Mouse (Mus musculus) 416B (cell line): ENCODE data around the gene Ppp3r1.

Source experiments
- DNase-seq: peaks from one replicate; pipeline ENCODE4 v3.0.0; 2011; ENCODE audit warnings: low read depth

Gene Ppp3r1

DNA sequence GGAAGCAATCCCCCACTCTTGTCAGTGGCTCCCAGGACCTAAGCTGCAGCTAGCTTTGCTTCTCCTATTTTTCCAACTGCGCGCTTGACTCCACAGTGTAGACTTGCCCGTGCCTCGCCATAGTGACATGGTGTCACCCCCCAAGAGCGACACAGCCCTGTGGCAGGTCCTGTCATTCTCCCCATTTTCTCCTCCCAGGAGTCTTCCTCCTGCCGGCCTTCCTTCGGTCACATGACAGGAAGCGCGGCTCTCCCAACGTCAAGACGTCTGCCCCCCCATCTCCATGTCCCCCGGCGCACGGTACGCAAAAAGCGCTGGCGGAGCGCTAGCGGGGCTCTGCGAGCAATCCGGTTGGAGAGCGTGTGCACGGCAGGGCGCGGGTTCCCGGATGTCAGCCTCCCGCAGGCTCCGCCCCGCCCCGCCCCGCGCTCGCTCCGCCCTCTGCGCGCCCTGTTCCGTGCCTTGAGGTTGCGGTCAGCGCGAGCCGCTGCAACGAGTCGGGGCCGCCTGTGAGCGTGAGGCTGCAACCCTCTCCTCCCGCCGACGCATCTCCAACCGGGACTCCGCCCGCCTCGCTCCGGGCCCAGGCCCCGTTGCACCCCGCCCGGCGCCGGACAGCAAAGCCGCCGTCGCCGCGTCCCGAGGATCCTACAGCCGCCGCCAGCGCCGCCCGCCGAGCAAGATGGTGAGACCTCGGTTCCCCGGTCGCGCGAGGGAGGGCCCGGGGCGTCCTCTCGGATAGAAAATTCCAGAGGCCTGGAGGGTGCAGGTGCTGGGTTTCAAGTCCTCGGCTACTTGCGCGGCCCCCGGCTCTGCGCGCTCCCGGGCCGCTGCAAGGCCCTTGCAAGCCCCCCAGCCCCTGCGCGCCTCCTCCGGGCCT, at the start of gene Ppp3r1:
TSS of gene Ppp3r1 (plus strand) at position 406 of the 880 bp plus-strand sequence.
- DNase-seq = peak; percentile 96

DNA sequence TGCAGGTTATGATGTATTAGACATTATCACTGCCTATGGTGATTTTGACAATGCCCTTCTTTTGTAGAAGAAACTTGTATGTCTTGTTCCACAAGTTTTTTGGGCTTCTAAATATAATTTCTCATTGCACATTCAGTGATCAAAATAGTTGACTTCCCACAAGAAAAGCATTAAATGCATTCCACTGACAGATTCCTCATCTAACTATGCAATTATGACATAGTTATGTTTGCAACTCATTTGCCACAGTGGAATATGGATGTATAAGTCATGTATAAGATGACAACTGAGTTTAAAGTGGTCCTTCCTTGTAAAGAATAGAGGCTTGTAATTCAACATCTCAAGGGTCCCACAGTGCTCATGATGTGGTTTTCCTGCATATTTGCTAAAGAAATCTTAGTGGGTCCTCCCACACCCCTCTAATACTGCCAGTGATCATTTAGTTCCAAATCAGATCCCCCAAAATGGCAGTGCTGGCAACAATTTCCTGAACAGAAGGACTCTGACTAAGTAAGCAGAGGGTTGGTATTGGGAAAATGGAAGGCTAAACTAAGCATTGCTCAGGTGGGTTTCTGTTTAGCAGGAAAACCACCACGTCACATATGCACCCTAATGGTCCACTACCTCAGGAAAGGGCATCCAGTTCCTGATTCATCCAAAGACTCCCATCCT, 46.5 kb upstream of the Ppp3r1 start:
- no peak for DNase-seq

DNA sequence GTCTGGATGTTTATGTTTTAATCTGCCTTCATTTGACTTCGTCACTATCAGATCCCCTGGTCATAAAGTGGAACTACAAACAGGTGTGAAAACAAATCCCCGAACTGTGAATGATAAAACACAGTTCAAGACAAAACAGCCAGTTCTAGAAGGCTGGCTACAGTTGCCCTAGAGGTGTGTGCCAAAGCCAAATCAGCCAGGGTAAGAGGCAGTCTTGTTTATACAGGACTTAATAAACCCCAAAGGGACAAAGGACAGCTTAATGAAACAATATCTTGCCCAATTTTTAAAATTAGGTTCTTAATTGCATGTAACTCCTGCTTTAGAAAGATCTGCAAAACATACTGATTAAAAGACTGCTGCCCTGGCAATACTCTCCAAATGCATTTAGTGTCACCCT, 32.6 kb upstream of the Ppp3r1 start:
- DNase-seq = no peak

DNA sequence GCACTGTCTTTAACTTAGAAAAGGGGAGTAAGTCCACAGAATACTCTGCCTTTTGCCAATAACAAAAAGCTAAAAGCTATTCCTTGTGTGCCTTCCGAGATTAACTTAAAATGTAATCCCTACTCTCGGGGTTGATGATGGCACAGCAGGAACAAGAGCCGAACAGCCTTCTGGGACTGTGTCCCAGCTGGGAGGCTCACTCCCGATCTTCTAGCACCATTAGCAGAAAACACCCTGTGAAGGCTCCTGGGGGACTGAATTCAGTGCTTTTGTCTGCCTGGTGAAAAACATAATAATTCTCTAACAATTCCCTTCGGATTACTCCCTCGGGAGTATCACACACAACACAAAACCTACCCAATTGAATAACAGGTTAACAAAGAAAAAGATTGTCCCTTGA, 23.4 kb upstream of the Ppp3r1 start:
- no peak for DNase-seq

DNA sequence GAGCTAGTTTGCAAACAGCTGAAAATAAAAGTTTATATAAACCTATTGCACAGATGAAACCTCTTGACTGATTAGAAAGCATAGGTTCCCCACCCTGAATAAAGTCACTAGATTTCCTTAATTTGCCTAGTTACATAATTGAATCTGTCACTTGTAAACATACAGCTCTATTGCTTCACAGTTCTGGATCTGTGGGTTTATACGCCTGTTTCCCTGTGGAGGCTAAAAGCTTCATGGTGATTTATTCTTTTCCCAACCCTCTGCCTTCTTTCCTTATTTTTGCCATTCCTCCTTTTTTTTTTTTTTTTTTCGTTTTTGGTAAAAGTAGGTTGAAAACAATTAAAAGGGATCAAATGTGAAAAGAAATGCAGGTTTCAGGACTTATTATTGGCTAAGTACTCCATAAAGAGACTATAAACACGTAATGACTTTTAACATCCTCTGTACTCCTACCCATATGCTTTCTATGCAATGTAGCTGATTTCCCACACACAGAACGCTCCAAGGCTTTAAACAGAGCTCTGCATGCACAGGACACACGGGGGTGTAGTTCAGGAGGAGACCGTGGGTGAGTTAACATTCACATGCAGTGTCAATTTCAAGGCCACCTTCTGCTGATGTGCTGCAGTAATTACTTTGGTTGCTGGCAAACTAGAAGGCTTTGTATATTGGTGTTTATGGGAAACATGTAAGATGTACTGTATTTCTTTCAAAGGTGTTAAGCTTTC, 20.6 kb upstream of the Ppp3r1 start:
- no peak for DNase-seq

DNA sequence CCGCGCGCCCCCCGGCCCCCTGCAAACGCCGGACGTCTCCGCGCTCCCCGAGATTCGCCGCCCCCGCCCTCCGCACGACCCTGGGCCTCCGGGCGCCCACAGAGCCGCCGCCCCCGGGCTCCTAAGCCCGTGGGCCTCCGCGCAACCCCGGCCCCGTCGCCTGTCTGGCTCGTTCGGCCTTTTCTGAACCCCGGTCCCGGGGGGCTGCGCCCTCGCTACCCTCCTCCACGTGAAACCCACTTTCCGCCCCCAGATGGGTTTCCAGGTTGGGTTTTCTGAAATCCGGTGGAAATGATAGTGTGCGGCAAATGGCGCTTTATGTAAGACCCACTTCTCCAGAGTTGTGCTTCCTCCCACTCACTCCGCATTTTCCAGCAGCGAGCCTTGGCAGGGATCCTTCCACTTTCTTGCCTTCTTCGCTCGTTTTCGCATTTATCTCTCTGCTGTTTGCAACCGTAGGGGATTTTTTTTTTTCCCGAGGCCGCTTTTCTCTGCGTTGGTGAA, 727 bp downstream of the Ppp3r1 start:
- peak; percentile 53 for DNase-seq

DNA sequence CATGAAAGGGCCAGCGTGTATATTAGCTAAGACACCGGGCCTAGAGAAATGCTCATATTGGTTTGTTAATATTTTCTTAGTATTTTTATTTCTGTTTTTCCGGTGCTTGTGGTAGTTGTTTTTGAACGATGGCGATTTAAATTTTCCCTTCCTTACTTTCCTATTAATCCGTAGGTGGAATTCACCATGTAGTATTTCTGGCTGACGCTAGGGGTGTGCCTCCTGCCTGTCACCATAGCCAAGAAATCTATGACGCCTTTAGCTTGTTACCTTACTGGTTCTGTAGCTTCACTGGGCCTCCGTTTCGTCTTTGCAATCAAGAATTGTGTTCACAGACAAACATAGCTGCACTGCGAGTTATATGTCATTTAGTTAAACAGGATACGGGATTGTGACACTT, 1.2 kb downstream of the Ppp3r1 start:
- DNase-seq = peak; percentile 88

DNA sequence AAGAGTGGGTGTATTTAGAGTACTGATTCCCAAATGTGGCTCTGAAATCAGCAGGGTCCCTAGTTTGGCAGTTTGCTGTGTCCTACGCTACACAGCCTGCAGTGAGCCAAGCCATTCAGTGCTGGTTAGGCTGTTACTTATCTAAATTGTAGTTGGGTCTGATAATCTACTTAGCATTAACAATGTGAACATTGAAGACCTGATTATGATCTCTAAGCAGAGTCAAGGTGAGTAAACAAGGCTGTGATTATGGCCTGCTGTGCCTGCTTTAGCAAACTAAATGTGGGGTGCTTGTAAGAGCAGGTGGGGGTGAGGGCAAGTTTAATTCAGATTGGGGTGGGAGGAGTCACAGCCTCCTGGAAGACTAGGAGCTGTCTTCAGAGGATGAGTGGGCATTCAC, 4.9 kb downstream of the Ppp3r1 start:
- DNase-seq = no peak

DNA sequence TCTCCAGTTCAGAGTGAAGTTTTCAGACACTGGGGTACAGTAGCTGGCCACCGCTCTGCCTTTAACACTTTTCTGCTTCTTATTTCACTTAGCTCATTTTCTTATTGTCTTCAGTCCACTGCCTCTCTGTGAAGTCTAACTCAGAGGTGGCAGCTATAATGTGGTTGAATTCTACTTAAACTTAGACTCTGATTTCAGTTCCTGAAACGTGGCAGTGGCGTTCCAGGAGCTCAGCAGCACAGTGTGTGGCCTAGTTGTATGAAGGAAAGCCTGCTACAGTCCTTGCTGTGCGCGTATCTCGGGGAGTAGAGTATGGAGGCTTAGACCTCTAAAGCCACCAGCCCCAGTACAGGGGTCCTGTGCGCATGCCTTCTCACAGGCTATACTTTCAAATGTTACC, 7.6 kb downstream of the Ppp3r1 start:
- DNase-seq = no peak

DNA sequence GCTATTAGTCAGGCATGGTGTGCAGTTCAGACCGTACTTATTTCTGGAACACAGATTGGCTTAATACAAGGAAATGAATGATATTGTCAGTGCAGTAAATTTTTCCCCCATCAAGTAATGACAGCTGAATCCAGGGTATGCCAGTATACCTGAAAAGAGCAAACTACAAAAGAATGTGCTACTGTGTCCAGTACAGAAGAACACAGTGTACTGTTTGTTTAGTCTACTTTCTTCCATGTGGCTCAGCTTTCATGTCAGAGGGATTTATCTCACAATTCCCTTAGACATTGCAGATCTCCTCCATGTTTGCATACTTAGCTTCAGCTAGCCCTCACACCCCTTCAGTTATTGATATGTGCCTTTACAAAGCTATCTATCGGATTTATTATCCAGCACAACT, 10.2 kb downstream of the Ppp3r1 start:
- DNase-seq = no peak

DNA sequence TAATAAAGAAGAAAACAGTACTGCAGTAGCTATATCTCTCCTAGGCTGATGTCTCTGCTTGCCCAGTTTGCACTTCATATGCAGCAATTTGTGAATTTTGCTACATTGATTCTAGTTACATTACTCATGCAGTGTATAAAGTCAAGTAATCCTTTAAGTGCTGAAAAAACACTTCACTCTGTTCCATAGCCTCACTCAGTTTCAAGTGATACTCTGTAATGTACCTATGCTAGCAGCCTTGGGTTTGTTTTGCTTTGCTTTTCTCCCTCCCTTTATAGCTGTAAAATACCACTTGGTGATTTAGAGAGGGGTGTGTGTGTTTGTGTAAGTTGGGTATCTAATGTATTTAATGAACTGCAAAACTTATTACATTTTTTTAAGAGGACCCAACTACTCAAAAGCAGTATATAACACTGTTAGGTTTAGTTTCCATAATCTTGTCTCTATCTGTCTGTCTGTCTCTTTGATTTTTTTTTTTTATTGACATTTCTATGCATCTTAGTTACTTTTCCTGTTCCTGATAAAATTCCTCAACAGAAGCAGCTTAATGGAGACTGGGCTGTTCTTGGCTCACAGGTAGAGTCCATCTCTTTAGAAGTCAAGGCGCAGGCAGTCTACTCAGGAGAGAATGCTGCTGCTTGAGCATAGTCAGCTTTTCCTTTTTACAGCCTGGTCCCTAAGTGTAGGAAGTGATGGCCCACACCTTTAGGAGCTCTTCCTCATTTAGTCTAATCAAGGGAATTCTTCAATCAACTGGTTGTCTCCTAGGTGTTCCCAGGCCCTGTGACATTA, 12.1 kb downstream of the Ppp3r1 start:
- no peak for DNase-seq

DNA sequence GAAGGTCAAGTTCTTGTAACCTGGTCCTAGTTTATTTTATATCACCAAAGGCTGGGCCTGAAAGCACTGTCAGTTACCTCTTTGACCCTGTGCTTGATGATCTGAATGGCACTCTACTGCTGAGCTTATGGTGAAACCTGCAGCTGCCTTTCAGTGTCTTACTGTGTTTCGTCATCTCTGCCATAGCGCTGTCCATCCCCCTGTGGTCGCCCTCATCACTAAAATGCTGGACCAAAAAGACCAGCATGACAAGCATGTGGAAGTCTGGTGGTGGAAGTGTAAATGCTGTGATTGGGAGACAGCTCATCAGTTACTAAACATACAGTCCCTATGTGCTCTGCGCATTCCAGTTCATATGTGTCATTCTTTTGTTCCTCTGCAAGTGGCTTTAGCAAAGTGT, 13.2 kb downstream of the Ppp3r1 start:
- DNase-seq = peak; percentile 50

DNA sequence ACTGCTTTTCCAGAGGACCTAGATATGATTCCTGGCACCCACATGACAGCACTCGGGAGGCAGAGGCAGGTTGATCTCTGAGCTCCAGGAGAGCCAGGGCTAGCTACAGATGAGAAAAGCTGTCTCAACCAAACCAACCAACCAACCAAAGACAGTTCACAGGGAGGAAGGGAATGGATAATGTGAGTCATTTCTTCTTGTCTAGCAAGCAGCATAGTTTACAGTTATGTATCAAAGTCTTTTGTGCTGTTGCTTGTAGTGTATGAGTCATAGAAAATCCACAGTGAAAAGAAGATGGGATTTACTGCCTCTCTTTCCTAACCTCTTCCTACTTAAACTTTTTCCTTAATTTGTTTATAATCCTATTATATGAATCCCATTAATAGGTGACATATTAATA, 17.6 kb downstream of the Ppp3r1 start:
- DNase-seq = peak; percentile 85

DNA sequence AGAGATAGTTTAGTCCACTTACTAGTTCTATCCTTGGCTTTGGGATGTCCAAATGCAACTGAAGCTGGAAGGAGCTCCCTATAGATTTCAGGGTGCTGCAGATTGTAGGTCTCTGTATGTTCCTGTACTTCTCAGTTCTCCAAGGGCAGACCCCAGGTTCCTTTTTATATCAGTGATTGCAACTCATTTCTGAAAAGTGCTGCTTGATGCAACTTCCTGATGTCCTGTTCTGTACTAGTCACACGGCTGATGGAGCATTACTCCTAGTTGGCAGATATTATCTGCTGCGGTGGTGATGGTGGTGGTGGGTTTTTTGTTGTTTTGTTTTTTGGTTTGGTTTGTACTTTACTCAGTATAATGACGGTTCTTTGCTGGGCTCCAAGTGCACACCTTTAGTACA, 21.7 kb downstream of the Ppp3r1 start:
- DNase-seq = peak; percentile 71

DNA sequence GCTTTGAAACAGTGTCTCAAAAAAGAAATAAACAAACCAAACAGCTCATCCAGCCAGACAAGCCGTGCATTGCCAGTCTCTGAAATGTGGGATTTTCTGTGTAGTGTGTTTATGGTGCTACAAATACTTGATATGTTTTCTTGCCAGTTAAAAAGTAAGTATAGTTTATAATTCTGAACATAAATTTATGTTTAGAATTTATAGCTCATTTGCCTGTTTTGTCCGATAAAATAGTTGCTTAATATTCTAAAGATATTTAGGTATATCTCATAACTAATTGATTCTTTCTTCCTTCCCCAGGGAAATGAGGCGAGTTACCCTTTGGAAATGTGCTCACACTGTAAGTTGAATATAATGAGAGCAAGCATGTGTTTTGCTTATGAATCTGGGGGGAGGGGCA, 22.7 kb downstream of the Ppp3r1 start, which contains the start of gene Wdr92:
TSS of gene Wdr92 (plus strand) at position 301 of the 400 bp plus-strand sequence.
- no peak for DNase-seq

DNA sequence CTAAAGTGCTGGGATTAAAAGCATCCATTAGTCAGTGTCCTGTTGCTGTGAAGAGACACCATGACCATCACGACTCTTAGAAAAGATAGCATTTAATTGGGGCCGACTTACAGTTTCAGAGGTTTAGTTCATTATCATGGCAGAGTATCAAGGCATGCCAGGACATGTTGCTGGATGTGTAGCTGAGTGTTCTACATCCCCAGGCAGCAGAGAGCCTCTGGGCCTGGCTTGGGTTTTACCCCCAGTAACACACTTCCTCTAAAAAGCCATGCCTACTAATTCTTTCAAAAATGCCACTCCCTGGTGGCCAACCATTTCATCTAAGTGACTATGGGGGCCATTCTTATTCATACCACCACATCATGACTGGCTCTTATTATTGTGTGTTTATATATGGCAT, 24.1 kb downstream of the Ppp3r1 start:
- peak; percentile 26 for DNase-seq

DNA sequence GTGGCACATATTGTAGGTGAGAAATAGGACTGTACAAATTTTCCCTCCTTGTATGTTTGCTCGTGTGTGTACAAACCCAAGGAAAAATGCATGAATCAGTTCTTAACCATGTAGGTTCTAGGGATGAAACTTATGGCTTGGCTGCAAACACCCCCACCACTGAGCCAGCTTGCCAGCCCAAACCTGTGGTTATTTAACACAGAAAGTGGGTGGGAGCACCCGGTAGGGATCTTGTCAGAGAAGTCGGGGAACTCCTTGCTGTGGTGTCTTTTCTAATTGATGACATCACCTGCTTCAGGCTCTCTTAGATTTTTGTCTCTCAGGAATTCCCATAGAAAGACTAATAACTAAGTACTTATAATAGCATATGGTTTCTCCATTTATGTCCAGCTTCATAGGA, 28.6 kb downstream of the Ppp3r1 start:
- no peak for DNase-seq

DNA sequence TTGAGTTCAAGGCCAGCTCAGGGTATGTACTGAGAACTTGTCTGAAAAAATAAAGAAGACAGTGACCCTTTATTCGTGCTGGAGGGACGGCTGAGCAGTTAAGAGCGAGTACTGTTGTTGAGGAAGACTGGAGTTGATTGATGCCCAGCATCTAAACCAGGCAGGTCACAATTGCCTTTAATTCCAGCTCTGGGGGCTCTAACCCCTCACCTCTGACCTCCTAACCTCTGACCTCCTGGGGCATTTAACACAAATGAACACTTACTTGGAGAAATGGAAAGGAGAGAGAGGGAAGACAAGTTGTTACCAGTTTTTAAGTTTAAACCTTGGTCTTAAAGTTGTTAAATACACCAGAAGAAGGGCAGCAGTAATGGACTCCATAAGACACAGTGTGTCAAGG, 29.7 kb downstream of the Ppp3r1 start:
- DNase-seq = no peak

DNA sequence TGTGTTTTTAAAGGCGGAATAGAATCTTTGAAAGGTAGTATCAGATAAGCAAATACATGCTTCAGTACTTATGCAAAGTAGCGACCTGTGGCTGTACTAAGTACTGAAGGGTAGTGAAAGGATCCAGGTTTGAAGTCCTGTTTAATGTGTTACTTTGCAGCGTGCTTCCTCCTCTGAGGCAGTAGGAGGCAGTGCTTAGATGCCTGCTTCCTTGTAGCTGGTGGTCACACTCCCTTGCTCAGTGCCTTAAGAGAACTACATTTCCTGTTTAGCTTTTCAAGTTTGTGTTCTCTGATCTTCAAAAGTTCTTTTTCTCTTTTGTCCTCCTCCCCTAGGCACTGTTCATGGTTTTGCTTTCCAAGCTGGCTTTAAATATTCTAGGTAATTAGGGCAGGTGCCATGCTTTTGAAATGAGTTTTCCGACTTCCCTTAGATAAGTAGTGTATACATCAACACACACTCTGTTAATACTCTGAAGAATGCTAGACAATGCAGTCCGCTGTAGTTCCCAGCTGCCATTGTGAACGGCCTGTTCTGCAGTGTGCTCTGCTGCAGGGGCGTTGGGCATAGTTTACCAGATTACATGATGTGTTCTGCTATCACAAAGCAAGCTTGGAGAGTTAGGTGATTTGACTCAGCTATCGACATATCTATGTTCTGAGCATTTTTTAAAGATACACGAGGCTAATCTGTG, 33.2 kb downstream of the Ppp3r1 start:
- DNase-seq = peak; percentile 41

DNA sequence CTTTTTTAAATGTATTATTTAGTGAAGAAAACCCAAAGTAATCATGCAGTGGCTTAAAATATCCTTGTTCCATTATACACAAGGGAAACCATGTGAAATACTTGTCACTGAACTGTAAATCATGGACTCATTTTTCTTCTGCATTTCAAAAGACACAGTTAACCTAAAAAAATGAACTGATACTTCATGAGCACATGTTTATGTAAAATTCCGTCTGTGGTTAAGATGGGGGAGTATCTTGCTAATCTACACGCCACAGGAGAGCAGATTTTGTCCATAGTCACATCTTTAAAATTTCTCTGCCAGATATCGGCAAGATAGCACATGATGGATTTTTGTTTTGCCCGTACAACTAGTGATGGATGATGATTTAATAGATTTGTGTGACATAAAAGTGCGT, 40.1 kb downstream of the Ppp3r1 start:
- no peak for DNase-seq

DNA sequence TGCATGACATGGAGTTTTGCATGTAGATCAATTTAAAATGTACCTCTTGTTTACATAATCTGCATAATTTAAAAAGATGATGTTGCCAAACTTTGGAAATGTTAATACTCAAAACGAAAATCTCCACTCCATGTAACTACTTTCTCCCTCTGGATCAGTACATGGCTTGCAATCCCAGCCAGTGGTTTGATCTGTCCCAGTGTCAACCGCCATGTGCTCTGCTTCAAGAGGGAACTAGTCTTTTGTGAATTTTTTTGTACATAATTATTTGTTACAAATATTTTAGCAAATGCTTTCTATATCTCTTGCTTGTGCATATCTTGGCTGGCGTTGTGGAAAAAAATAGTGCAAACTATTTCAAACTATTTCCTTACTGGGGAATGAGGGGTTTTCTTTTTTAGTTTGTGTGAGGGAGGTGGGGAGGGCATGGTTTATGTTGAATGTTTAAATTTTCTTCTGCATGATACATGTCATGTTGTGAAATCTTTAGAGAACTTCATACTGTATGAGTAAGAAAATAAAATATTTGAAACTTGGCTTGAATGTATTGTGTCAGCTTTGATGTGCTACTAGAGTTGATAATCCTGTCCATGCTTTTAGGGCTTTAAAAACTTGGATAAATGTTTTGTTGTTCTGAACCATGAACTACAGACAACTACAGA, 40.9 kb downstream of the Ppp3r1 start:
- no peak for DNase-seq
